ENCODE assay signal across 10 mouse cellular contexts in genomic region chr19:34241247-34241915, GRCm38 (mm10). TPM values are rescaled to one million over a fixed set of nuclear protein-coding genes. Genes with fewer than 3 reads are reported as not detected.
A peak's percentile ranks its signal among the peaks of the same experiment; 100 is the strongest.
DNase-seq lines count a peak whose midpoint lies in the region; ATAC-seq and TF ChIP-seq lines count a peak whose summit lies in the region.
"Had no signal": no experiment of that assay in that cellular context is flagged by ENCODE, and none has a peak within 500 bp of the region (broad histone marks: within the 10 kb centered on the region; RNA-seq: fewer than 3 reads in every experiment).

No protein-coding gene starts in this region.

- no peak overlapping the region for H3K27ac ChIP-seq in lung, postnatal 0 days (ENCODE audit: low read length)
- no peak overlapping the region for H3K27ac ChIP-seq in thymus, adult 2 months (ENCODE audit: control insufficient read depth, insufficient read depth, low read length)
- H3K27ac ChIP-seq: embryonic facial prominence, embryonic 13.5 days; limb, embryonic 15.5 days had no signal

- no peaks in the 10 kb centered on the region for H3K9me3 ChIP-seq in lung, postnatal 0 days (ENCODE audit: low read length)
- H3K9me3 ChIP-seq: embryonic facial prominence, embryonic 13.5 days; limb, embryonic 15.5 days had no signal

- ATAC-seq in CD4-positive, CD25-positive, alpha-beta regulatory T cell, adult 4 months, result peak; percentile 46
- peak; percentile 31; the same call in 1 of the 2 replicates for ATAC-seq in lung, postnatal 0 days

- no peak overlapping the region for H3K9ac ChIP-seq in lung, postnatal 0 days (replicated peaks; ENCODE audit: low read depth)
- H3K9ac ChIP-seq: embryonic facial prominence, embryonic 13.5 days; limb, embryonic 15.5 days had no signal

- 68% methylated on average over 15 of the region's 15 CpGs for WGBS in lung, postnatal 0 days
- 82% methylated on average over 15 of the region's 15 CpGs for WGBS in thymus, adult 2 months

- H3K36me3 ChIP-seq in lung, postnatal 0 days (ENCODE audit: insufficient read depth, low read length), result no peaks in the 10 kb centered on the region
- H3K36me3 ChIP-seq in thymus, adult 2 months (ENCODE audit: control insufficient read depth, insufficient read depth, low read length), result peaks cover 49% of the 10 kb centered on the region

- H3K4me2 ChIP-seq in lung, postnatal 0 days (replicated peaks; ENCODE audit: low read depth, low read length), result no peak overlapping the region
- H3K4me2 ChIP-seq: embryonic facial prominence, embryonic 13.5 days; limb, embryonic 15.5 days had no signal

- DNase-seq in kidney, adult 9 months, result peak; percentile 57
- no peak for DNase-seq in kidney, adult 18-20 months
- peak; percentile 61 for DNase-seq in R1 (ENCODE audit: low read depth, low spot score)
- peak; percentile 76 for DNase-seq in lung, postnatal 0 days (ENCODE audit: low spot score)
- no peak for DNase-seq in right cerebral cortex, postnatal 25 days
- DNase-seq in left cerebral cortex, adult 11 months (ENCODE audit: low spot score), result no peak
- DNase-seq in thymus, adult 2 months, result no peak

- no peaks in the 10 kb centered on the region for H3K4me1 ChIP-seq in lung, postnatal 0 days (ENCODE audit: insufficient read depth, low read depth, low read length)
- H3K4me1 ChIP-seq in thymus, adult 2 months (replicated peaks; ENCODE audit: control insufficient read depth, insufficient read depth, low read length), result peaks cover 3% of the 10 kb centered on the region; the same call in 1 of the 2 replicates

- TF ChIP-seq EP300 in lung, postnatal 0 days (IDR thresholded peaks at IDR 0.05), result no peak

- H3K4me3 ChIP-seq in lung, postnatal 0 days (ENCODE audit: low read depth, low read length), result no peak overlapping the region
- no peak overlapping the region for H3K4me3 ChIP-seq in thymus, adult 2 months (ENCODE audit: control insufficient read depth, insufficient read depth, low read length)
- H3K4me3 ChIP-seq: embryonic facial prominence, embryonic 13.5 days; limb, embryonic 15.5 days had no signal

- H3K27me3 ChIP-seq in lung, postnatal 0 days (replicated peaks; ENCODE audit: insufficient read depth, low read length), result no peaks in the 10 kb centered on the region
- H3K27me3 ChIP-seq in thymus, adult 2 months (ENCODE audit: control insufficient read depth, insufficient read depth, low read length), result no peaks in the 10 kb centered on the region
- H3K27me3 ChIP-seq: embryonic facial prominence, embryonic 13.5 days; limb, embryonic 15.5 days had no signal

- TF ChIP-seq POLR2A in thymus, adult 2 months (IDR thresholded peaks at IDR 0.05; ENCODE audit: control insufficient read depth, extremely low read depth, insufficient read depth, low read length, poor library complexity), result no peak

- peak; percentile 74 for TF ChIP-seq CTCF in lung, postnatal 0 days (IDR thresholded peaks at IDR 0.05)
- TF ChIP-seq CTCF in thymus, adult 2 months (IDR thresholded peaks at IDR 0.05; ENCODE audit: borderline replicate concordance, control insufficient read depth, extremely low read depth, insufficient read depth, low read length, poor library complexity), result no peak

RNA-seq across cellular contexts. Expression of gene Acta2, which starts 14.0 kb away (rescaled TPM):
- under 1 TPM; 0.39 to 0.47 TPM for polyA plus RNA-seq in CD4-positive, CD25-positive, alpha-beta regulatory T cell, adult 4 months (2017; shearing (Covaris generic))
- 265 and 293 TPM in 2 replicates for polyA plus RNA-seq in lung, postnatal 0 days (2015; fragmentation: Nextera tagmentation; extraction: Ambion mirVana)
- 113 and 117 TPM in 2 replicates for polyA plus RNA-seq in thymus, adult 2 months (2012; rRNA removed)

RNA-seq across cellular contexts. Expression of gene Fas, which starts 49.1 kb away (rescaled TPM):
- polyA plus RNA-seq in CD4-positive, CD25-positive, alpha-beta regulatory T cell, adult 4 months (2017; shearing (Covaris generic)), result 100 to 1,000 TPM; 132 to 152 TPM
- polyA plus RNA-seq in lung, postnatal 0 days (2015; fragmentation: Nextera tagmentation; extraction: Ambion mirVana), result 56.1 and 57.9 TPM in 2 replicates
- polyA plus RNA-seq in thymus, adult 2 months (2012; rRNA removed), result 12.1 and 14.3 TPM in 2 replicates

RNA-seq across cellular contexts. Expression of gene Stambpl1, which starts 49.4 kb away (rescaled TPM):
- polyA plus RNA-seq in CD4-positive, CD25-positive, alpha-beta regulatory T cell, adult 4 months (2017; shearing (Covaris generic)), result 100 to 1,000 TPM in 1 of 2 experiments, 10 to 100 TPM in 1; 87.6 to 100 TPM
- polyA plus RNA-seq in lung, postnatal 0 days (2015; fragmentation: Nextera tagmentation; extraction: Ambion mirVana), result 7.5 and 9.7 TPM in 2 replicates
- polyA plus RNA-seq in thymus, adult 2 months (2012; rRNA removed), result 33.0 and 34.0 TPM in 2 replicates

Comparison
In these comparisons a context has a peak if more than half of its experiments do, and no peak if none do; other contexts are left out.
1. DNase-seq: peak in kidney, adult 9 months (single experiment), R1 (single experiment) and lung, postnatal 0 days (single experiment); none in kidney, adult 18-20 months (single experiment), right cerebral cortex, postnatal 25 days (single experiment), left cerebral cortex, adult 11 months (single experiment) and thymus, adult 2 months (single experiment).
2. RNA of gene Acta2, which starts 14.0 kb away (polyA plus RNA-seq): 265 to 293 TPM in lung, postnatal 0 days and 113 to 117 TPM in thymus, adult 2 months; 0.39 to 0.47 TPM in CD4-positive, CD25-positive, alpha-beta regulatory T cell, adult 4 months; every median in the first group is over 10 times any median in the second.